Mouse (Mus musculus): Measurements from ENCODE around the gene 1700021F05Rik.

Gene 1700021F05Rik

DNA sequence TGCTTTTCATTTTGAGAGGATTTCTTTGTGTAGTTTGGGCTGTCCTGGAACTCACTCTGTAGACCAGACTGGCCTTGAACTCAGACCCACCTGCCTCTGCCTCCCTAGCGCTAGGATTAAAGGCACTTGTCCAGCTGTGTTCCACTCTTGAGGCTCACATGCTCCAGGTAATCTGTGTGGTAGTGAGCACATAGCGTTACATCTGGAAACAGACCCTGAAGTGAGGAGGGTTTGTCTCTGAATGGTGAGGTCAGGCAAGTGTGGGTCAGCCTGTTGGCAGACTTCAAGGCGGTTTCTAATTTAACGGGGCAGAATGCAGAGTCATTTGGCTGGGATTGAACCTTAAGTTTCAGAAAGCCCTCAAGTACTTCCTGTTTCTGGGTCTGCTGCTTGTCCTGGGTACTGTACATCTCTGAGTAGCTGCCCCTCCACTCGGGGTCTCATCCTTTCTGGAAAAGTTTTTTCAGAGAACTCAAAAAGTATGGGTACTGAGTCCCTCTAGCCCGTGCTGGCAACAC is 55.0 kb downstream of the 1700021F05Rik start:
- no peak for DNase-seq (ENCODE audit: low read depth in 1 of 2, low spot score in 2 of 2)

- no peak for DNase-seq (ENCODE audit: low read depth in 1 of 2, low spot score in 2 of 2)
These were observed 57.3 kb downstream of the 1700021F05Rik start for GRCm38 (mm10) chr10:43483426-43483995.

DNA sequence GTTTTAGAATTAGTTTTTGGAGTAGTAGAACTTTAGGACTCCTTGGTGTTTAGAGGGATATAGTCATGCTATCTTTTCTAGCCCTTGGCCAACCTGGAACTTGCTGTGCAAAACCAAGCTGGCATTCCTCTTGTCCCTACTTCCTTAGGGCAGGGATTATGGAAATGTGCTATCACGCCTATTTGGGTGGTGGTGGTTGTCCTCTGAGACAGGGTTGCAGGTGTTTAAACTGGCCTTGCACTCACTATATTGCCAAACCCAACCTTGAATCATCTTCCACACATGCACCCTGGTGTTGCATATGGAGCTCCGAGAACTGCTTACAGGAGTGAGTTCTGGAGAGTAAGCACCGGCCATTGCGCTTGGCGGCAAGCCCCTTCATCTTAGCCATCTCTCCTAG is 58.8 kb downstream of the 1700021F05Rik start:
- DNase-seq (ENCODE audit: low read depth in 1 of 2, low spot score in 2 of 2), result no peak

DNA sequence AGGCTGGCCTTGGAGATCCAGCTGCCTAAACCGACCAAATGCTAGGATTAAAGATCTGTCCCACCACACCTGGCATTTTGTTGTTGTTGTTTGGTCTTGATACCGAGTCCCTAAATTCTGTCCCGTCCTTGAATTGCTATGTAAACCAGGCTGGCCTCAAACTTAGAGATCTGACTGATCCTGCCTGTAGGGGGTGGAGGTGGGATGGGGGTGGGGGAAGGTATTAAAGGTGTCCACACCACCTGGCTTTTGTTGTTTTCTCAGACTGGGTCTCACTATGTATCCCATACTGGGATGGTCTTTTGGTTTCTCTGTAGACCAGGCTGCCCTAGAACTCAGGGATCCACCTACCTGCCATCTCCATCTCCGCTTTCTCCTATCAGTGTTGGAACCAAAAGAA is 59.6 kb downstream of the 1700021F05Rik start:
- no peak for DNase-seq (ENCODE audit: low read depth in 1 of 2, low spot score in 2 of 2)

- no peak for DNase-seq (ENCODE audit: low read depth in 1 of 2, low spot score in 2 of 2)
These were observed 60.5 kb downstream of the 1700021F05Rik start for GRCm38 (mm10) chr10:43480227-43480849.

DNA sequence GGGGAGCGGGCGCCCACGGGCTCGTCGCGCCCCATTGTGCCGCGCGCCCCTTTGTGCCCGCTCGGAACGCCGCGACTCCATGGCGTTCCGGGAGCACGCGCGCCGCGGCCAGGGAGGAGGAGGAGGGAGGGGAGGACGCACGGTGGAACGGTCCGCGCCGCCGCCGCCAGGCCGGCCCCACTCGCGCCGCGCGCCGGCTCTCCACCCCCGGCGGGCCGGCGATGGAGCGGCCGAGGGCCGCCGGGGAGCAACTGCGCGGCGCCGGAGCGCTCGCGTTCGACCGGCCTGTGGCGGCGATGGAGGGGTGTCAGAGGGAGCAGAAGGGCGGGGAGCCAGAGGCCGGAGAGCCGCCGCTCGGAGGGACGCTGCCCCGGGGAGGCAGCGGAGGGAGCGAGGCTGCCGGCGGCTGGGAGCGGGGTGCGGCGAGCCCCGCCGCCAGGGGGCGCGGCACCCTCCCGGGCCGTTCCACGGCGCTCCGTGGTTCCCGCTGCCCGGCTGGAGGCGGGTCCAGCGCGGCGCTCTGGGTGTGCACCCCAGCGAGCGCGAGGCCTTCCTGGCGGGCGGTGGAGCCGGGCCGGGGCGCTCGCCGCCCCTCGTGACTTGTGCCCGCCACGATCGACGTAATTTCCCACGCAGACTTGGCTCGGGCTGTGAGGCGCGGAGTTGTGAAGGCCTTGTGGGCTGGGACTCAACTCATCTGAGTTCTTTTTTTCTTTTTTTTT is 61.2 kb downstream of the 1700021F05Rik start:
- DNase-seq (ENCODE audit: low read depth in 1 of 2, low spot score in 2 of 2), result peak; percentile 58 to 76

- DNase-seq (ENCODE audit: low read depth in 1 of 2, low spot score in 2 of 2), result peak in 1 of 2 experiments; percentile 9
These were observed 61.9 kb downstream of the 1700021F05Rik start, which contains the start of gene Bend3 for GRCm38 (mm10) chr10:43478751-43479435. Gene Bend3, plus strand, starts transcription at chr10:43478831.

- DNase-seq (ENCODE audit: low read depth in 1 of 2, low spot score in 2 of 2), result no peak
These were observed 62.7 kb downstream of the 1700021F05Rik start for GRCm38 (mm10) chr10:43477865-43478681.

DNA sequence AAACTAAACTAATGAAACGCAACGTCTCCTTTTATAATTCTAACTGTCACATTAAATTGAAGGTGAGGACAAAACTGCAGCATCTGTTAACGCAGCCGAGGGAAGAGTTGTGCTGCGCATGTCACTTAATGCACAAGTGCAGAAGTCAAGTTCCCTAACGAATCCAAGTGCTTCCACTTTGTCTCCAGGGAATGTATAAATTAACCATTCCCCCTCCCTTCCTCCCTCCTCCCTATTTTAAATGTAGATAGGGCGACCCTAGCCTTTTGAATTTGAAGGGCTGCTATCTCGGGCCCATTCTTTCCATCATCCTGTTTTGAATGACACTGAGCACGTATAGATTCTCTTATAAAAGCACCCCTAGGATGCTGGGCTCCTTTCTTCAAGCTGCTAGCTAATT is 63.3 kb downstream of the 1700021F05Rik start:
- DNase-seq (ENCODE audit: low read depth in 1 of 2, low spot score in 2 of 2), result no peak

GRCm38 (mm10) chr10:43475376-43475775 is 65.4 kb downstream of the 1700021F05Rik start:
- no peak for DNase-seq (ENCODE audit: low read depth in 1 of 2, low spot score in 2 of 2)
